Mouse (Mus musculus) lung, embryonic 14.5 days (tissue): ENCODE results near the gene Slc9a5. TPM values are rescaled to one million over a fixed set of nuclear protein-coding genes. Genes with fewer than 3 reads are reported as not detected.

ENCODE experiments used
- ATAC-seq: fragments of 200-750 bp; cut with Nextera tagmentation; 2 replicates; pipeline ENCODE4 v1.8.0; 2017; ENCODE audit warnings: mild to moderate bottlenecking, moderate TSS enrichment, moderate library complexity; ENCODE audit not compliant: insufficient read depth
- DNase-seq: peaks from one replicate; pipeline ENCODE4 v3.0.0-alpha.2; 2015
- H3K27ac ChIP-seq: fragments of 300-500 bp; sonication (generic); 2 replicates; pipeline ENCODE4 v1.5.1; 2014; ENCODE audit warnings: low read depth, mild to moderate bottlenecking, moderate library complexity
- H3K27me3 ChIP-seq: fragments of 300-500 bp; sonication (generic); 2 replicates; pipeline ENCODE4 v1.6.1; 2014; ENCODE audit warnings: low read length, control low read depth; ENCODE audit not compliant: insufficient read depth
- H3K36me3 ChIP-seq: fragments of 300-500 bp; sonication (generic); 2 replicates; pipeline ENCODE4 v1.6.1; 2014; ENCODE audit warnings: control low read depth; ENCODE audit not compliant: insufficient read depth
- H3K4me1 ChIP-seq: fragments of 300-500 bp; sonication (generic); 2 replicates; pipeline ENCODE4 v1.6.1; 2014; ENCODE audit warnings: antibody characterized with exemption, control low read depth; ENCODE audit not compliant: insufficient read depth
- H3K4me2 ChIP-seq: fragments of 300-500 bp; sonication (generic); 2 replicates; pipeline ENCODE4 v1.6.1; 2014; ENCODE audit warnings: mild to moderate bottlenecking
- H3K4me3 ChIP-seq: fragments of 300-500 bp; sonication (generic); 2 replicates; pipeline ENCODE4 v1.5.1; 2014; ENCODE audit warnings: low read depth, low read length
- H3K9ac ChIP-seq: fragments of 300-500 bp; sonication (generic); 2 replicates; pipeline ENCODE4 v1.6.1; 2014
- H3K9me3 ChIP-seq: fragments of 300-500 bp; sonication (generic); 2 replicates; pipeline ENCODE4 v1.6.1; 2016; ENCODE audit warnings: low read depth, low read length, control low read depth
- CTCF ChIP-seq: IDR thresholded peaks from 2 replicates; pipeline ENCODE4 v1.5.1; 2016; ENCODE audit warnings: antibody characterized with exemption, low read depth
- WGBS: fragments of 180-500 bp; shearing (Covaris S2); extraction: QIAGEN DNeasy Blood & Tissue Kit; methylation state at CpG from one replicate; pipeline ENCODE4 v1.1.7; 2014; 5-methylcytosine and 5-hydroxymethylcytosine counted together
- polyA plus RNA-seq: library from polyadenylated mRNA; unstranded; fragments of >200 nt; fragmentation: Nextera tagmentation; extraction: Ambion mirVana; gene quantifications from 2 replicates; pipeline ENCODE4 v1.2.1, GENCODE M21; 2014

Slc9a5 gene
- polyA plus RNA-seq, 1 experiment from 2014 or later: 10.9 TPM

DNA sequence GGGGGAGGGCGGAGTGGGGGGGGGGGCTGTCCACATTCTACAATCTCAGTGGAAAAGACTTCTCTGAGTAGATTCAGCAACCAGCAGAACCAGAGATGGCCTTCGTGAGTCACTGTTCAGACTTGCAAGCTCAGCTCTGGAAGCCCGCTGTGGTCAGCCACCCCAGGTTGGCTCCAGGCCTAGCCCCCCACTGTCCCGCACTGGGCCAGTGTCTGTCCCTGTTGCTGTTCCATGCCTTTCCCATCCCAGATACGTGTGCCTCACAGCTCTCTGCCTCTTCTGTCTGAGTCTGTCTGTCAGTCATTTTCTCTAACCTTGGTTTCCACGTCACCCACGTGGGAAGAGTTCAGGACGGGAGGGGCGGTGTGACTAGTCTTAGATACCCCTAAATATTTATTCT lies 23.8 kb downstream of the Slc9a5 start:
- no peak for ATAC-seq

DNA sequence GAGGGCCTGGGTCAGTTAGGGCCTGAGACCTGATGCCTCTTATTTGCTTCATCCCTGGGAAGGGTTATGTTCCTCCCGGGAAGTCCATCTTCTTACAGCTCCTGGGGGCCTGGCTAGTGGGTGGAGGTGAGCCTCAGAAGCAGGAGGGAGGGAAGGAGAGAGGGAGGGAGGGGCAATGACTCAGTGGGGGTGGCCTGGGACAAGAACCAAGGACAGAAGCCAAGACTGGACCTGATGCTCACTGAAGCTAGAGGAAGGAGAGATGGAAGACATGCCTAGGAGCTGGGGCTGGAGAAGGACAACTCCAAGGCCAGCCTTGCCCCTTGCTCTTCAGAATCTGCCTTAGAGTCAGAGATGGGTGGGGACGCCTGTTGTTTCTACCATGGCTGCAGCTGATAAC lies 24.4 kb downstream of the Slc9a5 start, which contains the start of gene Plekhg4:
Gene Plekhg4 (plus strand): TSS at position 243 of the 400 bp plus-strand sequence.
- Histone ChIP-seq H3K9me3 (no peaks in the 10 kb centered on the region), H3K4me1 (no peaks in the 10 kb centered on the region), H3K4me2 (peak within 1 kb of the TSS; percentile 53), H3K36me3 (peaks cover 22% of the 10 kb centered on the region; the same call in 1 of the 2 replicates), H3K27ac (no peak within 1 kb of the TSS), H3K9ac (no peak within 1 kb of the TSS), H3K4me3 (0 out of 2 replicates have a peak within 1 kb of the TSS, but pooled peaks have one; percentile 3), H3K27me3 (no peaks in the 10 kb centered on the region)
- no peak for DNase-seq
- no peak for ATAC-seq
- no peak for TF ChIP-seq CTCF
- WGBS: 62% methylated on average over 2 of the region's 2 CpGs

More for the DNA sequence above, 23.8 kb downstream of the Slc9a5 start:
- peaks cover 22% of the 10 kb centered on the region; the same call in 1 of the 2 replicates for H3K36me3 ChIP-seq
- no peaks in the 10 kb centered on the region for H3K27me3 ChIP-seq
- no peak overlapping the region for H3K4me3 ChIP-seq
- H3K27ac ChIP-seq: no peak overlapping the region
- no peak overlapping the region for H3K4me2 ChIP-seq
- no peak for DNase-seq
- H3K9me3 ChIP-seq: no peaks in the 10 kb centered on the region
- no peaks in the 10 kb centered on the region for H3K4me1 ChIP-seq
- no peak overlapping the region for H3K9ac ChIP-seq
- WGBS: 67% methylated on average over 9 of the region's 9 CpGs
- no peak for TF ChIP-seq CTCF

DNA sequence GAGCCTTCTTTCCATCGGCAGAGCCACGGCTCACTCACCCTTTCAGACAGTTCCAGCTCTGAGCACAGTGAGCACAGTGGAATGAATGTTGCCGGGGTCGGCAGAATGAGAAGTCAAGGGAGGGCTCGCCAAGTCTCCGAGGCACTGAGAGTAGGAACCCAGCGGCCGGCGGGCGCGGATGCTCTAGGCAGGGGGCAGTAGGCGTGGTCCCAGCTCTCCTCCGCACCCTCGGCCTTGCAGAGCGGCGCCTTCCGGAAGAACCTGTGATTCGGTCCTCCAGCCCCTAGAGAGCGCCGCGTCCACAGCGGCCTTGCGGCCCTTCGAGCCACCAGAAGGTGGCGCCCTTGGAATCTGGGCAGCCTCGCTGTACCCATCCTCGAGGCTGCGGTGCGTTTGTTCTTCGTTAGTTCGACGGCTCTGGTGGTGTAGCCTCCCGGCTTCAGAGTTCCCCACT lies 25.9 kb downstream of the Slc9a5 start:
- peak; percentile 39; the same call in 1 of the 2 replicates for ATAC-seq
- Histone ChIP-seq H3K36me3 (peaks cover 8% of the 10 kb centered on the region; the same call in 1 of the 2 replicates), H3K9me3 (no peaks in the 10 kb centered on the region), H3K4me2 (peak overlapping the region; percentile 53), H3K9ac (no peak overlapping the region), H3K27ac (no peak overlapping the region), H3K27me3 (no peaks in the 10 kb centered on the region), H3K4me1 (peaks cover 13% of the 10 kb centered on the region), H3K4me3 (0 out of 2 replicates have a peak overlapping the region, but pooled peaks have one; percentile 3)
- WGBS: 29% methylated on average over 33 of the region's 33 CpGs
- DNase-seq: peak; percentile 72
- peak; percentile 78 for TF ChIP-seq CTCF

DNA sequence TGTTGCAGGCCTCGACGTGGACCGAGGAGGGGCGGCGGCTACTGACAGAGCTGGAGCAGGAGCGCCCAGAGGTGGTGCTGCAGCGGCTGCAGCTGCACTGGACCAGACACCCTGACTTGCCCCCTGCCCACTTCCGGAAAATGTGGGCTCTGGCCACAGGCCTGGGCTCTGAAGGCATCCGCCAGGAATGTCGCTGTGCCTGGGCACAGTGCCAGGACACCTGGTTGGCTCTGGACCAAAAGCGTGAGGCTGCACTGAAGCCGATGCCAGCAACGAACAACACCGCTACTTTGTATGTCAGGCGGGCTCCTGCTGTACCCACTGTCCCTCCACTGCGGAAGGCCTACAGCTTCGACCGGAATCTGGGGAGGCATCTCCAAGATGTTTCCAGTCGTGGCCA lies 30.0 kb downstream of the Slc9a5 start:
- WGBS: 42% methylated on average over 19 of the region's 19 CpGs
- H3K27ac ChIP-seq: peak overlapping the region; percentile 46
- H3K27me3 ChIP-seq: no peaks in the 10 kb centered on the region
- H3K36me3 ChIP-seq: no peaks in the 10 kb centered on the region
- ATAC-seq: peak; percentile 67
- no peak for TF ChIP-seq CTCF
- H3K9me3 ChIP-seq: no peaks in the 10 kb centered on the region
- DNase-seq: peak; percentile 88
- no peak overlapping the region for H3K4me2 ChIP-seq
- H3K4me3 ChIP-seq: no peak overlapping the region
- no peak overlapping the region for H3K9ac ChIP-seq
- peaks cover 15% of the 10 kb centered on the region for H3K4me1 ChIP-seq

DNA sequence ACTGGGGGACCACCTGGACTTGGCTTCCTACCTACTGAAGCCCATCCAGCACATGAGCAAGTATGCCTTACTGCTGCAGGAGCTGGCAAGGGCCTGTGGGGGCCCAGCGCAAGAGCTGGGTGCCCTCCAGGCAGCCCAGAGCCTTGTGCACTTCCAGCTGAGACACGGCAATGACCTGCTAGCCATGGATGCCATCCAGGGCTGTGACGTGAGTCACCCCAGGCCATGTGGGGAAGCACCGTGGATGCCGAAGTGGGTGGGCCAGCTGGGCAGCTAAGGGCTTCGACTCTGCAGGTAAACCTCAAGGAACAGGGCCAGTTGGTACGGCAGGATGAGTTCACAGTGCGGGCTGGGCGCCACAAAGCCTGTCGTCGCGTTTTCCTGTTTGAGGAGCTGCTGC lies 31.7 kb downstream of the Slc9a5 start:
- H3K9me3 ChIP-seq: no peaks in the 10 kb centered on the region
- no peak for TF ChIP-seq CTCF
- H3K4me3 ChIP-seq: no peak overlapping the region
- no peaks in the 10 kb centered on the region for H3K36me3 ChIP-seq
- ATAC-seq (no peak), DNase-seq (no peak)
- H3K4me1 ChIP-seq: peaks cover 15% of the 10 kb centered on the region
- no peak overlapping the region for H3K27ac ChIP-seq
- H3K4me2 ChIP-seq: no peak overlapping the region
- H3K9ac ChIP-seq: no peak overlapping the region
- H3K27me3 ChIP-seq: no peaks in the 10 kb centered on the region
- WGBS: 73% methylated on average over 12 of the region's 12 CpGs

DNA sequence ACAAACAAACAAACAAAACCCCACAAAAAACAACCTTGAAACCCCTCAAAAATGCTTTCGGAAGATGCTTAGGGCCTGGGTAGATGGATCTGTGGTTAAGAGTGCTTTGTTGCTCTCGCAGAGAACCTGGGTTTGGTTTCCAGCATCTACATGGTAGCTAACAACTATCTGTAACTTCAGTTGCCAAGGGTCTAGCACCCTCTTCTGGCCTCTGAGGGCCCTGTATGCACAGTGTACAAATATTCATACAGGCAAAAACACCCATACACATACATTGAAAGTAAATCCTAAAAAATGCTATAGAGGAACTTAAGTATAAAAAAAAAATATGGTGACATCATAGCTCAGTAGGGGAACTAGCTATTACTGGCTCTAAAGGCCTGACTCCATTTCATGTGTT lies 35.4 kb downstream of the Slc9a5 start:
- no peaks in the 10 kb centered on the region for H3K36me3 ChIP-seq
- H3K4me2 ChIP-seq: no peak overlapping the region
- no peak overlapping the region for H3K9ac ChIP-seq
- DNase-seq: no peak
- H3K4me3 ChIP-seq: no peak overlapping the region
- no peak for TF ChIP-seq CTCF
- WGBS: 94% methylated on average over 2 of the region's 2 CpGs
- H3K27me3 ChIP-seq: no peaks in the 10 kb centered on the region
- H3K9me3 ChIP-seq: no peaks in the 10 kb centered on the region
- no peak overlapping the region for H3K27ac ChIP-seq
- ATAC-seq: no peak
- H3K4me1 ChIP-seq: peaks cover 6% of the 10 kb centered on the region; the same call in 1 of the 2 replicates

DNA sequence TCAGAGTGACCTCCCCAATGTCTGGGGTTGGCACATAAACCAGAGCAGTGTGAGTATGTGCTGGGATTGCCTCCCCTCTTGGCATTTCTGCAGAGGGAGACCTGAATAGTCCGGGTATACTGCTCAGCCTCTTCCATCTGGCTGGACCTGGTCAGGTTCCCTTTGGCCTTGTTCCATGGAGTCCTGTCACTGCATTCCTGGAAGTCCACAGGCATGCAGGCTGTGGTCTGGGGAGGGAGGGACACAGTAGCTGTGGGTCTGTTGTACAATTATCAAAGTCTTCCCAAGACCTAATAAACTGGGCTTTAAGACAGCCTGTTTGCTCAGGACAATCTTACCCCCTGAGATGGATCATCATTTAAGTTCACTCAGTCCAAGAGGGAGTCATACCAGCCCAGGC lies 38.5 kb downstream of the Slc9a5 start:
- Histone ChIP-seq H3K4me2 (no peak overlapping the region), H3K36me3 (no peaks in the 10 kb centered on the region), H3K9ac (no peak overlapping the region), H3K27ac (no peak overlapping the region), H3K27me3 (no peaks in the 10 kb centered on the region), H3K4me3 (no peak overlapping the region), H3K4me1 (no peaks in the 10 kb centered on the region), H3K9me3 (no peaks in the 10 kb centered on the region)
- TF ChIP-seq CTCF: no peak
- no peak for ATAC-seq
- peak; percentile 27 for DNase-seq
- 35% methylated on average over 1 of the region's 1 CpGs for WGBS
